Mouse (Mus musculus): ENCODE measurements around the gene Alg1. TPM values are rescaled to one million over a fixed set of nuclear protein-coding genes. Genes with fewer than 3 reads are reported as not detected.

Alg1 gene
- polyA plus RNA-seq, 1 experiment from 2014 or later = 32.5 TPM

DNA sequence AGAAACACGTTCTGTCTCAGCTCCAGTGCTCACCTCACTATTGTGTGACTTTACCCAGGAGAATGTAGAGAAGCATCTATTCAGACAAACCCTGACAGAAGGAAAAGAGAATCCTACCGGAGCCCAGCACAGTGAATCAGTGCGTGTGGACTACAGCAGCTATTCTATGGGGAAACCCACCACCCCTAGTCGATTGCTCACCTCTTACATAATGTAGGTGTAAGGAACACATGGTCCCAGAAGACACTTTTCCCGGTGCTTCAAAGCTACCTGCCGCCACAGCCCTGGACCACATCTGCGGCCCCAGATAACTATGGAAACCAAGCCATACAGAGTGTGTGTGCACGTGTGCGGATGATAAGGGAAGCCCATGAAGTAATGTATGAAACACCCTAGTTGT, 49.3 kb downstream of the Alg1 start:
- Histone ChIP-seq H3K9me3 (replicated peaks; ENCODE audit: control insufficient read depth, low read length) (no peaks in the 10 kb centered on the region), H3K4me1 (ENCODE audit: control insufficient read depth, insufficient read depth, low read length) (no peaks in the 10 kb centered on the region), H3K4me3 (replicated peaks; ENCODE audit: low read length) (no peak overlapping the region), H3K36me3 (ENCODE audit: control insufficient read depth, insufficient read depth, low read length) (no peaks in the 10 kb centered on the region), H3K27ac (ENCODE audit: low read length) (no peak overlapping the region), H3K27me3 (ENCODE audit: control insufficient read depth, insufficient read depth, low read length) (no peaks in the 10 kb centered on the region), H3K4me2 (ENCODE audit: low read depth, low read length) (no peak overlapping the region), H3K9ac (ENCODE audit: low read length) (no peak overlapping the region)
- 83% methylated on average over 9 of the region's 9 CpGs for WGBS
- ATAC-seq (ENCODE audit: insufficient read depth, low FRiP score) = no peak

DNA sequence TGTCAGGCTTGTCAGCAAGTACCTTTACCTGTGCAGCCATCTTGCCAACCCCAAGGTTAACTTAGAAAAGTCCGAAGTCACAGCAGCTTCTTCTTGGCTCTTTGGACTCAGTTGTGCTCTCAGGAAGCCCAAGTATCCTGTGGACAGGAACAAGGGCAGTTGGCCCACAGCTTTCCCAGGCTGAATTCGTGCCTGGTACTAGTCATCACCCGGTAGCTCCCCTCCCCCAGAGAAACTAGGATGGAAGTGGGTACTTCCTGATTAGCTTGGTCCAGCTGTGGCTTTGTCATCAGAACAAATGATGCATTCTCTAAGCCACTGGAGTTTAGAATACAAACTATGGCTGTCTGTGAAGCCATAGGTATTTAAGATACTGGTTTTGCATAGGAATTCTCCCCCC, 52.0 kb downstream of the Alg1 start:
- no peaks in the 10 kb centered on the region for H3K27me3 ChIP-seq (ENCODE audit: control insufficient read depth, insufficient read depth, low read length)
- no peak for ATAC-seq (ENCODE audit: insufficient read depth, low FRiP score)
- no peak overlapping the region for H3K4me3 ChIP-seq (replicated peaks; ENCODE audit: low read length)
- H3K4me1 ChIP-seq (ENCODE audit: control insufficient read depth, insufficient read depth, low read length) = no peaks in the 10 kb centered on the region
- H3K27ac ChIP-seq (ENCODE audit: low read length) = no peak overlapping the region
- no peaks in the 10 kb centered on the region for H3K36me3 ChIP-seq (ENCODE audit: control insufficient read depth, insufficient read depth, low read length)
- H3K9me3 ChIP-seq (replicated peaks; ENCODE audit: control insufficient read depth, low read length) = no peaks in the 10 kb centered on the region
- WGBS = 58% methylated on average over 3 of the region's 3 CpGs
- no peak overlapping the region for H3K4me2 ChIP-seq (ENCODE audit: low read depth, low read length)
- H3K9ac ChIP-seq (ENCODE audit: low read length) = no peak overlapping the region

Small RNA genes within 50 kb of the gene (microRNA-seq; reads per million reads assigned to microRNA genes)
- gene Gm23689 (not detected), gene Gm26095 (not detected), gene Mir6364 (not detected)

Other genes with a start within 250 kb of the Alg1 start
- not detected in 2 replicates for gene Sept12, start 235.8 kb upstream of the Alg1 start, polyA plus RNA-seq (2015; fragmentation: Nextera tagmentation; extraction: Ambion mirVana)
- 57.6 and 68.8 TPM in 2 replicates for gene Smim22, start 226.3 kb upstream of the Alg1 start, polyA plus RNA-seq (2015; fragmentation: Nextera tagmentation; extraction: Ambion mirVana)
- 50.6 and 51.9 TPM in 2 replicates for gene Rogdi, start 220.1 kb upstream of the Alg1 start, polyA plus RNA-seq (2015; fragmentation: Nextera tagmentation; extraction: Ambion mirVana)
- gene Glyr1, start 183.8 kb upstream of the Alg1 start, polyA plus RNA-seq (2015; fragmentation: Nextera tagmentation; extraction: Ambion mirVana) = 139 and 142 TPM in 2 replicates
- gene Ubn1, start 183.6 kb upstream of the Alg1 start, polyA plus RNA-seq (2015; fragmentation: Nextera tagmentation; extraction: Ambion mirVana) = 11.7 and 13.3 TPM in 2 replicates
- 62.8 and 101 TPM in 2 replicates for gene Ppl, start 101.2 kb upstream of the Alg1 start, polyA plus RNA-seq (2015; fragmentation: Nextera tagmentation; extraction: Ambion mirVana)
- 0.09 and 0.27 TPM in 2 replicates for gene Sec14l5, start 86.5 kb upstream of the Alg1 start, polyA plus RNA-seq (2015; fragmentation: Nextera tagmentation; extraction: Ambion mirVana)
- gene Nagpa, start 29.6 kb upstream of the Alg1 start, polyA plus RNA-seq (2015; fragmentation: Nextera tagmentation; extraction: Ambion mirVana) = 19.6 and 19.7 TPM in 2 replicates
- 5.3 and 6.9 TPM in 2 replicates for gene AU021092, start 11.3 kb upstream of the Alg1 start, polyA plus RNA-seq (2015; fragmentation: Nextera tagmentation; extraction: Ambion mirVana)
- gene Eef2kmt, start 22.4 kb downstream of the Alg1 start, polyA plus RNA-seq (2015; fragmentation: Nextera tagmentation; extraction: Ambion mirVana) = 32.4 and 35.1 TPM in 2 replicates